Mouse (Mus musculus): ENCODE data around the gene Luc7l. TPM values are rescaled to one million over a fixed set of nuclear protein-coding genes. Genes with fewer than 3 reads are reported as not detected.

Gene Luc7l
- 17.6 and 23.1 TPM in 2 replicates for polyA plus RNA-seq (2012; rRNA removed; ENCODE audit: low replicate concordance)

DNA sequence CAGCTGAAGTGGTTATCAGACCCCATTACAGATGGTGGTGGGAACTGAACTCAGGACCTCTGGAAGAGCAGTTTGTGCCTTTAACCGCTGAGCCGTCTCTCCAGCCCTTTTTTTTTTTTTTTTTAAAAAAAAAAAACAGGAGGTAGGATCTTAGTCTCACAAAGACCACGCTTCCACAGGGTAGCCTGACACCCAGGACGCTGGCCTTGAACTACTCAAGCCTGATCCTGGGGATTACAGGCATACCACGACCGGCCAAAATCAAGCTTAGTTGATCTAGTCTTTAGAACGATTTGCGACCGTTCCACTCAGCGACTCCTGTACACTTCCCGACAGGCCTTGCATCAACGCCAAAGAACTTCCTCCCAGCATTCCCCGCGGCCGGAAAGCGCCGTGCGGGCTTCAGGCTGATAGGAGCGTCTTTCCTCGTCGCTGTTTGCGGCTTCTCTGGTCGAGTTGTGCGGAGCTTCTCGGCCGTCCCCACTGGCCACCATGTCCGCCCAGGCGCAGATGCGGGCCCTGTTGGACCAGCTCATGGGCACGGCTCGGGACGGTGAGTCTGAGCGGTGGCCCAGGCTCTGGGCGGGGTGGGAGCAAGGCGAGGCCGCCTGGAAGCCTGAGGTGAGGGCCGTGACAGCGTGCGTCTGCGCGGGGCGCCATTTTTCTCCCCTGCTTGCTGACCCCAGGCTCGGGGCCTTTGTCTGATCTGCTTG, at the start of gene Luc7l:
TSS of gene Luc7l (plus strand) at position 358 of the 713 bp plus-strand sequence.

DNA sequence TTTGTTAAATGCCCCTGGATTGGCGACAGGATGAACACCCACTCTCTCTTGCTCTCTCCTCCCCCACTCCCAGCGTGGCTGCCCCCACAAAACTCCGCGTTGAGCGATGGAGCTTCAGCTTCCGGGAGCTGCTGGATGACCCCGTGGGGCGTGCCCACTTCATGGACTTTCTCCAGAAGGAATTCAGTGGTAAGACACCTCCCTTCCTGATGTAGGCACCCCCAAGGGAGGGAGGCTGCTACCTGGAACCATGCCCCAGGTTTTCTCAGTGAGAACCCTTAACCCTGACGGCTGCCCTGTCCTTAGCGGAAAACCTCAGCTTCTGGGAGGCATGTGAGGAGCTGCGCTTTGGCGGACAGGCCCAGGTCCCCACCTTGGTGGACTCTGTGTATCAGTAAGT, 45.0 kb upstream of the Luc7l start, which contains the start of gene Arhgdig:
TSS of gene Arhgdig (minus strand) at position 101 of the 400 bp plus-strand sequence.

GRCm38 (mm10) chr17:26244101-26244841, 8.4 kb upstream of the Luc7l start, which contains the start of gene Fam234a:
Gene Fam234a, minus strand, starts transcription at chr17:26244242.

Other genes with a start within 250 kb of the Luc7l start
- 27.5 and 39.5 TPM in 2 replicates for gene Rab11fip3, start 183.3 kb upstream of the Luc7l start, polyA plus RNA-seq (2012; rRNA removed; ENCODE audit: low replicate concordance)
- 15.7 and 24.9 TPM in 2 replicates for gene Decr2, start 162.6 kb upstream of the Luc7l start, polyA plus RNA-seq (2012; rRNA removed; ENCODE audit: low replicate concordance)
- gene Nme4, start 157.3 kb upstream of the Luc7l start, polyA plus RNA-seq (2012; rRNA removed; ENCODE audit: low replicate concordance) = 19.1 and 19.2 TPM in 2 replicates
- gene Tmem8, start 139.6 kb upstream of the Luc7l start, polyA plus RNA-seq (2012; rRNA removed; ENCODE audit: low replicate concordance) = 45.9 and 49.6 TPM in 2 replicates
- gene Mrpl28, start 129.4 kb upstream of the Luc7l start, polyA plus RNA-seq (2012; rRNA removed; ENCODE audit: low replicate concordance) = 61.5 and 62.7 TPM in 2 replicates
- gene Axin1, start 114.2 kb upstream of the Luc7l start, polyA plus RNA-seq (2012; rRNA removed; ENCODE audit: low replicate concordance) = 16.8 and 17.2 TPM in 2 replicates
- 0.37 TPM in 1 of 2 replicates, not detected in the other for gene Pdia2, start 53.8 kb upstream of the Luc7l start, polyA plus RNA-seq (2012; rRNA removed; ENCODE audit: low replicate concordance)
- gene Rgs11, start 49.9 kb upstream of the Luc7l start, polyA plus RNA-seq (2012; rRNA removed; ENCODE audit: low replicate concordance) = 16.1 and 22.3 TPM in 2 replicates
- gene Arhgdig, start 45.1 kb upstream of the Luc7l start, polyA plus RNA-seq (2012; rRNA removed; ENCODE audit: low replicate concordance) = 0.41 and 1.6 TPM in 2 replicates
- 72.7 and 103 TPM in 2 replicates for gene Fam234a, start 8.7 kb upstream of the Luc7l start, polyA plus RNA-seq (2012; rRNA removed; ENCODE audit: low replicate concordance)
- 10.6 and 40.4 TPM in 2 replicates for gene Neurl1b, start 161.9 kb downstream of the Luc7l start, polyA plus RNA-seq (2012; rRNA removed; ENCODE audit: low replicate concordance)